Mouse (Mus musculus) kidney, embryonic 16.5 days (tissue): ENCODE measurements at regions not wholly inside any gene's neighbourhood (a gene's known extent, or its start where the extent isn't known, plus 50 kb on each side); places are given as distances from the start of the nearest gene placed in this dataset.

Source experiments
- ATAC-seq: fragments of 200-750 bp; cut with Nextera tagmentation; 2 replicates; pipeline ENCODE4 v1.8.0; 2017; ENCODE audit warnings: moderate TSS enrichment; ENCODE audit not compliant: low FRiP score, low TSS enrichment
- H3K27ac ChIP-seq: fragments of 300-500 bp; sonication (generic); 2 replicates; pipeline ENCODE4 v1.5.1; 2014; ENCODE audit warnings: low read length
- H3K27me3 ChIP-seq: fragments of 300-500 bp; sonication (generic); 2 replicates; pipeline ENCODE4 v1.6.1; 2014; ENCODE audit warnings: low read length, control low read depth, mixed read lengths; ENCODE audit not compliant: insufficient read depth
- H3K36me3 ChIP-seq: fragments of 300-500 bp; sonication (generic); 2 replicates; pipeline ENCODE4 v1.6.1; 2014; ENCODE audit warnings: low read length, control low read depth, mixed read lengths; ENCODE audit not compliant: insufficient read depth
- H3K4me1 ChIP-seq: fragments of 300-500 bp; sonication (generic); 2 replicates; pipeline ENCODE4 v1.6.1; 2014; ENCODE audit warnings: low read length, control low read depth, mixed read lengths; ENCODE audit not compliant: insufficient read depth
- H3K4me2 ChIP-seq: fragments of 300-500 bp; sonication (generic); replicated peaks from 2 replicates; pipeline ENCODE4 v1.6.1; 2014; ENCODE audit warnings: low read depth, low read length
- H3K4me3 ChIP-seq: fragments of 300-500 bp; sonication (generic); 2 replicates; pipeline ENCODE4 v1.5.1; 2014; ENCODE audit warnings: mild to moderate bottlenecking, low read length
- H3K9ac ChIP-seq: fragments of 300-500 bp; sonication (generic); replicated peaks from 2 replicates; pipeline ENCODE4 v1.6.1; 2014; ENCODE audit warnings: low read length
- H3K9me3 ChIP-seq: fragments of 300-500 bp; sonication (generic); 2 replicates; pipeline ENCODE4 v1.6.1; 2016; ENCODE audit warnings: low read length, control low read depth
- WGBS: fragments of 180-500 bp; shearing (Covaris S2); extraction: QIAGEN DNeasy Blood & Tissue Kit; methylation state at CpG from one replicate; pipeline ENCODE4 v1.1.7; 2014; 5-methylcytosine and 5-hydroxymethylcytosine counted together

GRCm38 (mm10) chr12:16477572-16477971 lies 133.2 kb downstream of the Lpin1 start:
- H3K36me3 ChIP-seq = no peaks in the 10 kb centered on the region
- no peak for ATAC-seq

GRCm38 (mm10) chr12:16474361-16475080 lies 136.2 kb downstream of the Lpin1 start:
- Histone ChIP-seq H3K9ac (no peak overlapping the region), H3K36me3 (no peaks in the 10 kb centered on the region), H3K9me3 (no peaks in the 10 kb centered on the region), H3K27ac (no peak overlapping the region), H3K4me1 (no peaks in the 10 kb centered on the region), H3K4me2 (no peak overlapping the region), H3K4me3 (no peak overlapping the region), H3K27me3 (no peaks in the 10 kb centered on the region)
- ATAC-seq = no peak
- 83% methylated on average over 4 of the region's 4 CpGs for WGBS

More at GRCm38 (mm10) chr12:16477572-16477971, 133.2 kb downstream of the Lpin1 start:
- 87% methylated on average over 2 of the region's 2 CpGs for WGBS
- Histone ChIP-seq H3K27me3 (no peaks in the 10 kb centered on the region), H3K4me2 (no peak overlapping the region), H3K27ac (no peak overlapping the region), H3K4me1 (no peaks in the 10 kb centered on the region), H3K9ac (no peak overlapping the region), H3K4me3 (no peak overlapping the region), H3K9me3 (no peaks in the 10 kb centered on the region)

DNA sequence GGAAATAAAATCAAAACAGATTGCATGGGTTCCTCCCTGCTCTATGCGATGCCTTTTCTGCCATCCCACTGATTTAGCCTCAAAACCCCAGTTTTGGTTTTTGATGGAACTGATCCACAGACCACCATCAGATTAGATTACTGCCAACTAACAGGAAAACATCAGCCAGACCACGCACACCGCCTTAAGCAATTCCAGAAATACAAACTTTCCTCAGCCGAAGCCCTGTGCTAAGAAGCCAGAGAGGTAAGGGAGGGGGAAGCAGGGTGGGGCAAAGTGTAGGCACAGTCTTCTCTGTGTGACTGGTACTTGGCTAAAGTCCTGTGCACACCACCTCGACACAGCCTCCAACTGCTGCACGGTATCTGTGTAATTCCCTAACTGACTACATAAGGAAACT lies 153.3 kb downstream of the Lpin1 start:
- no peak overlapping the region for H3K9ac ChIP-seq
- no peaks in the 10 kb centered on the region for H3K36me3 ChIP-seq
- H3K27ac ChIP-seq = no peak overlapping the region
- H3K4me2 ChIP-seq = no peak overlapping the region
- no peaks in the 10 kb centered on the region for H3K27me3 ChIP-seq
- no peaks in the 10 kb centered on the region for H3K4me1 ChIP-seq
- 89% methylated on average over 6 of the region's 6 CpGs for WGBS
- no peak for ATAC-seq
- no peak overlapping the region for H3K4me3 ChIP-seq
- no peaks in the 10 kb centered on the region for H3K9me3 ChIP-seq

GRCm38 (mm10) chr12:16450771-16451435 lies 159.9 kb downstream of the Lpin1 start:
- H3K27me3 ChIP-seq = no peaks in the 10 kb centered on the region
- 71% methylated on average over 3 of the region's 3 CpGs for WGBS
- no peak for ATAC-seq

GRCm38 (mm10) chr12:16438717-16439116 lies 172.0 kb downstream of the Lpin1 start:
- no peak for ATAC-seq
- Histone ChIP-seq H3K4me3 (no peak overlapping the region), H3K4me1 (no peaks in the 10 kb centered on the region), H3K36me3 (no peaks in the 10 kb centered on the region), H3K27ac (no peak overlapping the region), H3K9me3 (no peaks in the 10 kb centered on the region), H3K9ac (no peak overlapping the region), H3K27me3 (no peaks in the 10 kb centered on the region), H3K4me2 (no peak overlapping the region)
- WGBS = 44% methylated on average over 5 of the region's 5 CpGs

More at GRCm38 (mm10) chr12:16450771-16451435, 159.9 kb downstream of the Lpin1 start:
- no peak overlapping the region for H3K27ac ChIP-seq
- no peaks in the 10 kb centered on the region for H3K9me3 ChIP-seq
- H3K36me3 ChIP-seq = no peaks in the 10 kb centered on the region
- H3K4me1 ChIP-seq = no peaks in the 10 kb centered on the region
- H3K9ac ChIP-seq = no peak overlapping the region
- no peak overlapping the region for H3K4me2 ChIP-seq
- no peak overlapping the region for H3K4me3 ChIP-seq

DNA sequence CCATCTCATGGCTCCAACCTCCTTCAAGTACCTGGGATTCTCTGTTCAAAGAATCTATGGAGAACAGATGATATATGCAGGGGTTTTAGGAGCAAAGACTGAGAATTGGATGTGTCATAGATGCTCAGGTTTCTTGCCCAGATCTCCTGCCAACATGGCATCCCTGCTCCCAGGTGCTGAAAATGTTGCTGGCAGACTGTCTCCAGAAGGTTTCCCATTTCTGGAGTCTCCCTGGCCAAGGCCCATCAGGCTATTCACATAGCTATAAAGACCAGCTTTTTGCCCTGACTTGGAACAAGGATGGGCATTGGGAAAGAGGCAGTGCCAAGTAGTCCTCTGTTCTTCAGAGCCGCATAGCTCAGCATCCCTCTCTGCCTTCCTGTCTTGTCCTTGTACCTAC lies 173.8 kb downstream of the Lpin1 start:
- H3K4me3 ChIP-seq = no peak overlapping the region
- H3K27me3 ChIP-seq = no peaks in the 10 kb centered on the region
- H3K4me1 ChIP-seq = no peaks in the 10 kb centered on the region
- no peak overlapping the region for H3K27ac ChIP-seq
- H3K4me2 ChIP-seq = no peak overlapping the region
- 100% methylated on average over 1 of the region's 1 CpGs for WGBS
- no peak for ATAC-seq
- no peak overlapping the region for H3K9ac ChIP-seq
- H3K9me3 ChIP-seq = no peaks in the 10 kb centered on the region
- no peaks in the 10 kb centered on the region for H3K36me3 ChIP-seq

DNA sequence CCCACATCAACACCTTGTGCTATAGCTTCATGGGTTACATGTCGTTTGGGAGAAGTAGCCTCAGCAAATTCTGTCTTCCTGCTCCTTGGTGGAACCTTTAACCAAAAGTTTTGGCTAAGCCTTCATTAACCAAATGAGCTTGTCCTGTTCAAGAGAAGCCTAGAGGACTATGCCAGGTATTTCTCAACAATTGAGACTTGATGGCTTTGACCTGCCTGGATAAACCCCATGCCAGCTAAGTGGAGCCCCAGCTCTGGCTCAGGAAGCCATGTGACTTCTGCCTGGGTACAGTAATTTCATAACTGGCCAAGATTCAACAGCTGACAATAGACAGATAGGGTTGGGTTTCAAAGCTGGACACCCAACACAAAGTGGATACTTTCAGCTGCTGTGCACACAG lies 174.5 kb downstream of the Lpin1 start:
- H3K4me1 ChIP-seq = no peaks in the 10 kb centered on the region
- no peak overlapping the region for H3K4me3 ChIP-seq
- WGBS = 82% methylated on average over 1 of the region's 1 CpGs
- no peak overlapping the region for H3K27ac ChIP-seq
- no peak for ATAC-seq
- no peaks in the 10 kb centered on the region for H3K27me3 ChIP-seq
- no peaks in the 10 kb centered on the region for H3K36me3 ChIP-seq
- H3K4me2 ChIP-seq = no peak overlapping the region
- no peaks in the 10 kb centered on the region for H3K9me3 ChIP-seq
- no peak overlapping the region for H3K9ac ChIP-seq

DNA sequence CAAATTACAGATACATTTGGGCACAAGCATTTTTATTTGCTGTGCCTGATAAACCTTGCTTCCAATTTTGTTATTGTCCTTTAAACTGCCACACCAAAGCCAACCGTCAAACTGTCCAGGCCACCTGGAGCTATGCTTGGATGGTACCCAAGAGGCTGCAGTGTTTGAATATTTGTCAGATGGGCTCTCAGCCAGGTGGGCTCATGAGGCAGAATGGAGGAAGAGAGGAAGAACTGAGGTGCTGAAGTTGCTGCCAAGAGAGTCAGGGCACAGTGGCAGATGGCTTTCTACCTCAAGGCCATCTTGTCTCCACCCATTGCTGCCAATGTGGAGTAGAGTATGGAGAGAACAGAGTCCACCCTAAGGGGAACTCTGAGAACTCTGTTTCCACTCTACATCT lies 176.0 kb downstream of the Lpin1 start:
- WGBS = 72% methylated on average over 1 of the region's 1 CpGs
- no peak overlapping the region for H3K4me3 ChIP-seq
- no peak overlapping the region for H3K27ac ChIP-seq
- H3K4me2 ChIP-seq = no peak overlapping the region
- H3K4me1 ChIP-seq = no peaks in the 10 kb centered on the region
- no peak for ATAC-seq
- H3K9ac ChIP-seq = no peak overlapping the region
- no peaks in the 10 kb centered on the region for H3K9me3 ChIP-seq
- no peaks in the 10 kb centered on the region for H3K36me3 ChIP-seq
- H3K27me3 ChIP-seq = no peaks in the 10 kb centered on the region

DNA sequence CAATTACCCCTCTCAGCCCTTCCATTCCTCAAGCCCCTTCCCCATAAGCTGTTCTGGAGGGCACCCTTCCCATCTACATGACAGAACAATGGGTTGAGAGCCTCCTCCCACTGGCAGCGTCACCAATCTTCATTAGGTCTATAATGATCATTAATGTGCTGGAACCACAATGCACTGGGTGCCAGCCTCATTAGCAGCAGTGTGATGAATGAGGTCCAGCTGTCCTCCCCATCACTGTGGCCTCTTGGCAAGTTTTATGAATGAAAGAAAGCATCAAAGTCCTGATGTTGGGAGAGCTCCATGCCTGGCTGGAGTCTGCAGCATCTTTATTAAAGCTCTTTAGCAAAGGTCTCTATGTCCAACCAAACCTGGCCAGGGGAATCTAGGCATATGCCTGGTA lies 176.5 kb downstream of the Lpin1 start:
- Histone ChIP-seq H3K9ac (no peak overlapping the region), H3K4me2 (no peak overlapping the region), H3K9me3 (no peaks in the 10 kb centered on the region), H3K27me3 (no peaks in the 10 kb centered on the region), H3K36me3 (no peaks in the 10 kb centered on the region), H3K4me3 (no peak overlapping the region), H3K4me1 (no peaks in the 10 kb centered on the region), H3K27ac (no peak overlapping the region)
- WGBS = 21% methylated on average over 1 of the region's 1 CpGs
- no peak for ATAC-seq

DNA sequence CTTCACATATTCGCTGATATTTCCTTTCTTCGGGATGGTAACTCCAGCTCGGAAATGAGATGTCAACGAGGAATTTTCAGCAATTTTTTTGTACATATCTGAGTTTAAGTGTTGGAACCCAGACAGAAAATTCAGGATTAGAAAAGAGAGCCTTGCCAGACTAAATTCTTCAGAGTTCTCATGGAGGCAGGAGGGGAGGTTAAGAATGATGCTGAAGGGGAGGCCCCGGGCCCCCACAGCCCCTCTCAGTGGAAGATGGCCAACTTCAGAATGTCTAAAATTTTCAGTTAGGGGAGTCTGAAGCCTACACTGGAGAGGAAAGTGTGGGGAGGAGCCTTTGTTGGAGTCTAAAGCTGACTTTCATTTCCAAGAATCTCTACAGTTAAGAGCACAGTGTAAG lies 184.8 kb downstream of the Lpin1 start:
- H3K36me3 ChIP-seq = no peaks in the 10 kb centered on the region
- no peak overlapping the region for H3K27ac ChIP-seq
- WGBS = 75% methylated on average over 5 of the region's 5 CpGs
- ATAC-seq = no peak
- H3K4me2 ChIP-seq = no peak overlapping the region
- no peaks in the 10 kb centered on the region for H3K27me3 ChIP-seq
- H3K9ac ChIP-seq = no peak overlapping the region
- no peaks in the 10 kb centered on the region for H3K9me3 ChIP-seq
- no peaks in the 10 kb centered on the region for H3K4me1 ChIP-seq
- H3K4me3 ChIP-seq = no peak overlapping the region
